Mouse (Mus musculus) MEL (cell line): ENCODE data around the gene Sgsm1. TPM values are rescaled to one million over a fixed set of nuclear protein-coding genes. Genes with fewer than 3 reads are reported as not detected.

ENCODE experiments used
- DNase-seq: peaks from one replicate; pipeline ENCODE4 v3.0.0; 2011; ENCODE audit warnings: low read depth, low spot score
- H3K27ac ChIP-seq: 2 replicates; pipeline ENCODE4 v1.5.1; 2012; ENCODE audit warnings: low read depth, mild to moderate bottlenecking, control low read depth, low read length, moderate library complexity; ENCODE audit not compliant: control insufficient read depth
- H3K27me3 ChIP-seq, 2 experiments: fragments of 150-350 bp in 1 of 2; sonication (generic) in 1 of 2; 2 replicates each; pipeline ENCODE4 v1.6.1; 2012; ENCODE audit warnings: low read length in 2 of 2, mild to moderate bottlenecking in 2 of 2, improper control_type of control experiment in 1 of 2, moderate library complexity in 1 of 2; ENCODE audit not compliant: insufficient read depth in 2 of 2, control insufficient read depth in 1 of 2
- H3K36me3 ChIP-seq, 2 experiments: 2 replicates each; pipeline ENCODE4 v1.6.1; 2012 to 2014; ENCODE audit warnings: low read length in 2 of 2, improper control_type of control experiment in 1 of 2, inconsistent platforms in 1 of 2, mild to moderate bottlenecking in 1 of 2; ENCODE audit not compliant: insufficient read depth in 2 of 2, control insufficient read depth in 1 of 2
- H3K4me1 ChIP-seq, 2 experiments: fragments of 150-350 bp in 1 of 2; sonication (generic) in 1 of 2; 2 replicates each; pipeline ENCODE4 v1.6.1; 2012; ENCODE audit warnings: low read length in 2 of 2, improper control_type of control experiment in 1 of 2, mild to moderate bottlenecking in 1 of 2; ENCODE audit not compliant: insufficient read depth in 2 of 2, control insufficient read depth in 1 of 2
- H3K4me3 ChIP-seq, 2 experiments: fragments of 150-350 bp in 1 of 2; sonication (generic) in 1 of 2; 2 replicates each; pipeline ENCODE4 v1.5.1; 2012; ENCODE audit warnings: low read depth in 2 of 2, low read length in 2 of 2, mild to moderate bottlenecking in 2 of 2, moderate library complexity in 2 of 2, control low read depth in 1 of 2, improper control_type of control experiment in 1 of 2; ENCODE audit not compliant: control insufficient read depth in 1 of 2, insufficient read depth in 1 of 2
- H3K79me2 ChIP-seq: 2 replicates; pipeline ENCODE4 v1.6.1; 2012; ENCODE audit warnings: mild to moderate bottlenecking, low read length, moderate library complexity; ENCODE audit not compliant: control insufficient read depth, poor library complexity, insufficient read depth
- H3K9ac ChIP-seq: 2 replicates; pipeline ENCODE4 v1.6.1; 2012; ENCODE audit warnings: low read depth, mild to moderate bottlenecking, control low read depth, low read length, moderate library complexity; ENCODE audit not compliant: control insufficient read depth, poor library complexity, severe bottlenecking
- H3K9me3 ChIP-seq: fragments of 150-350 bp; sonication (generic); replicated peaks from 2 replicates; pipeline ENCODE4 v1.6.1; 2012; ENCODE audit warnings: mild to moderate bottlenecking, low read length, improper control_type of control experiment, moderate library complexity; ENCODE audit not compliant: insufficient read depth
- BHLHE40 ChIP-seq: IDR thresholded peaks from 2 replicates; pipeline ENCODE4 v1.6.1; 2012; ENCODE audit warnings: low read depth, mild to moderate bottlenecking, inconsistent platforms, low read length, improper control_type of control experiment, borderline replicate concordance
- CHD2 ChIP-seq: IDR thresholded peaks from 2 replicates; pipeline ENCODE4 v1.6.1; 2011; ENCODE audit warnings: low read length, improper control_type of control experiment
- E2F4 ChIP-seq: IDR thresholded peaks from 2 replicates; pipeline ENCODE4 v1.6.1; 2011; ENCODE audit warnings: low read depth, low read length, improper control_type of control experiment, borderline replicate concordance
- ETS1 ChIP-seq: IDR thresholded peaks from 2 replicates; pipeline ENCODE4 v1.6.1; 2012; ENCODE audit warnings: low read depth, mild to moderate bottlenecking, inconsistent platforms, low read length, improper control_type of control experiment, moderate library complexity
- HCFC1 ChIP-seq: IDR thresholded peaks from 2 replicates; pipeline ENCODE4 v1.6.1; 2012; ENCODE audit warnings: low read depth, mild to moderate bottlenecking, inconsistent platforms, low read length, improper control_type of control experiment, moderate library complexity
- KAT2A ChIP-seq: conservative IDR thresholded peaks from 2 replicates; pipeline ENCODE4 v1.6.1; 2012; ENCODE audit warnings: low read depth, low read length, improper control_type of control experiment, inconsistent platforms
- MAFK ChIP-seq: IDR thresholded peaks from 2 replicates; pipeline ENCODE4 v1.6.1; 2011; ENCODE audit warnings: low read depth, mild to moderate bottlenecking, low read length, improper control_type of control experiment, borderline replicate concordance
- MAX ChIP-seq: IDR thresholded peaks from 2 replicates; pipeline ENCODE4 v1.6.1; 2011; ENCODE audit warnings: low read length, improper control_type of control experiment
- MEF2A ChIP-seq: IDR thresholded peaks from 2 replicates; pipeline ENCODE4 v1.6.1; 2014; ENCODE audit warnings: low read depth, mild to moderate bottlenecking, inconsistent platforms, low read length, improper control_type of control experiment; ENCODE audit not compliant: poor library complexity, insufficient replicate concordance, severe bottlenecking; ENCODE audit errors: extremely low read depth
- NELFE ChIP-seq: IDR thresholded peaks from 2 replicates; pipeline ENCODE4 v1.6.1; 2011; ENCODE audit warnings: low read depth, low read length, improper control_type of control experiment
- POLR2AphosphoS2 ChIP-seq: IDR thresholded peaks from 2 replicates; pipeline ENCODE4 v1.6.1; 2011; ENCODE audit warnings: low read length, improper control_type of control experiment
- RAD21 ChIP-seq: IDR thresholded peaks from 2 replicates; pipeline ENCODE4 v1.6.1; 2011; ENCODE audit warnings: mild to moderate bottlenecking, low read depth, low read length, improper control_type of control experiment
- TAL1 ChIP-seq: IDR thresholded peaks from 2 replicates; pipeline ENCODE4 v1.6.1; 2012; ENCODE audit warnings: mild to moderate bottlenecking, inconsistent platforms, low read length, moderate library complexity, mixed read lengths
- ZC3H11A ChIP-seq: IDR thresholded peaks from 2 replicates; pipeline ENCODE4 v1.6.1; 2012; ENCODE audit warnings: low read depth, mild to moderate bottlenecking, inconsistent platforms, low read length, improper control_type of control experiment
- ZMIZ1 ChIP-seq: IDR thresholded peaks from 2 replicates; pipeline ENCODE4 v1.6.1; 2012; ENCODE audit warnings: low read depth, mild to moderate bottlenecking, inconsistent platforms, low read length, improper control_type of control experiment, moderate library complexity
- ZNF384 ChIP-seq: IDR thresholded peaks from 2 replicates; pipeline ENCODE4 v1.6.1; 2012; ENCODE audit warnings: low read depth, mild to moderate bottlenecking, inconsistent platforms, low read length, improper control_type of control experiment
- polyA plus RNA-seq, 2 experiments: library from polyadenylated mRNA; stranded (reverse) in 1 of 2; unstranded in 1 of 2; fragments of >175 nt in 1 of 2; fragments of >200 nt in 1 of 2; gene quantifications; 2 replicates each; pipeline versions ENCODE4 v1.2.1 to v1.2.4; 2012; ENCODE audit warnings: low replicate concordance in 2 of 2, low read depth in 1 of 2; ENCODE audit not compliant: insufficient read length in 2 of 2, insufficient read depth in 1 of 2, missing spikeins in 1 of 2
- total RNA-seq: library from RNA; depleted of rRNA; stranded (reverse); fragments of 300-350 nt; gene quantifications from 2 replicates; pipeline ENCODE4 v1.2.3, GENCODE M21; 2012

The Sgsm1 gene
- total and polyA plus RNA-seq, 3 experiments, result not detected

- Histone ChIP-seq H3K36me3 (no peaks in the 10 kb centered on the region), H3K4me1 (no peaks in the 10 kb centered on the region), H3K9ac (no peak overlapping the region), H3K27me3 (no peaks in the 10 kb centered on the region), H3K79me2 (no peaks in the 10 kb centered on the region), H3K4me3 (no peak overlapping the region), H3K9me3 (no peaks in the 10 kb centered on the region), H3K27ac (no peak overlapping the region)
- no peak for DNase-seq
- TF ChIP-seq CHD2 (no peak), MAFK (no peak), ETS1 (no peak), MEF2A (no peak), NELFE (no peak), KAT2A (no peak), MAX (no peak), HCFC1 (no peak), RAD21 (no peak), ZMIZ1 (no peak), ZC3H11A (no peak), BHLHE40 (no peak), E2F4 (no peak)
These were observed 90.0 kb downstream of the Sgsm1 start for GRCm38 (mm10) chr5:113220383-113221146.

DNA sequence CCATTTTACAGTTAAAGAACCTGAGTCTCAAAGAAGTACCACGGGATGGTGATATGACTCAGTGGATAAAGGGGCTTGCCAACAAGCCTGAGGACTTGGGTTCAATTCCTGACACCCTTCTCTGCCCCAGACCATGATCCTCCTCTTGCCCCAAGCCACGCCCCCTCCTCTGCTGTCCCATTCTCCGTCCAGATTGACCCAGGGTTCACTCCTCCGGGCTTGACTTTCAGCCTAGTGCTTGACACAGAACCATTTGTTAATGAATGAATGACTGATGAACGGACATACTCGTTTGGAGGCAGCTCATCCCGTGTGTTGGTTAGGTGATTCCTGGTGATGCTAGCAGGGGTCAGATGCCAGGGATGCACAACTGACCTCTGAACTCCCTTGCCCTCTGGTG is 90.7 kb downstream of the Sgsm1 start:
- H3K27me3 ChIP-seq, result no peaks in the 10 kb centered on the region; a peak in 1 of 4 replicates
- no peaks in the 10 kb centered on the region for H3K79me2 ChIP-seq
- no peaks in the 10 kb centered on the region for H3K4me1 ChIP-seq
- no peaks in the 10 kb centered on the region for H3K36me3 ChIP-seq
- DNase-seq, result no peak
- H3K4me3 ChIP-seq, result no peak overlapping the region
- no peak overlapping the region for H3K27ac ChIP-seq
- no peaks in the 10 kb centered on the region for H3K9me3 ChIP-seq
- TF ChIP-seq POLR2AphosphoS2 (no peak), TAL1 (no peak), ZNF384 (no peak)
- no peak overlapping the region for H3K9ac ChIP-seq
